Mouse (Mus musculus) lung, adult 2 months (tissue): ENCODE results near the gene Slc43a2.

Source experiments
- CTCF ChIP-seq: fragments of 200-500 bp; IDR thresholded peaks from 2 replicates; pipeline ENCODE4 v1.5.1; 2011; ENCODE audit warnings: mild to moderate bottlenecking, low read length, control low read depth; ENCODE audit not compliant: insufficient read depth
- POLR2A ChIP-seq: fragments of 200-500 bp; IDR thresholded peaks from 2 replicates; pipeline ENCODE4 v1.6.1; 2011; ENCODE audit warnings: low read depth, mild to moderate bottlenecking, control low read depth, low read length, borderline replicate concordance; ENCODE audit errors: extremely low read depth

DNA sequence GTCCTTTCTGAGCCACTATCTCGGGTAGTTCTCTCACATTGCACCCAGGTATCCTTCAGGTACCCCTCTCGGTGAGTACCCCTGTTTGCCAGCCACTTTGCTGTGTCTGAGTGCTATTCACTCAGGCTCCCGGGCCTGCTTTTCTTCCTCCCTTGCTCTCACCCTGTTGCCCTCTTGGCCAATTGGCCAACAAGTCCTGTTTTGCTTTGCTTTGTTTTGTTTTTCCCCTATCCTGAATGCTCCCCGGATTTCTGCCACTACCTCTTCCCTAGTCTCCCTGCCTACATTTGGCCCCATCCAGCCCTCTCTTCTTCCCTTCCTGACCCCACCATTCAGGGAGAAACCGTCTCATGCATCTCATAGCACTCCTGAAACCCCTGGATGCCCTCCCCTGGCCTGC, 54.5 kb downstream of the Slc43a2 start:
- no peak for TF ChIP-seq CTCF
- no peak for TF ChIP-seq POLR2A
